Mouse (Mus musculus) stomach, postnatal 0 days (tissue): Measurements from ENCODE around the gene Itih3. TPM values are rescaled to one million over a fixed set of nuclear protein-coding genes. Genes with fewer than 3 reads are reported as not detected.

Source experiments
- ATAC-seq: fragments of 200-750 bp; cut with Nextera tagmentation; 2 replicates; pipeline ENCODE4 v1.8.0; 2017; ENCODE audit not compliant: low FRiP score, low TSS enrichment
- DNase-seq: peaks from one replicate; pipeline ENCODE4 v3.0.0-alpha.2; 2016; ENCODE audit warnings: low spot score
- H3K27ac ChIP-seq: fragments of 300-500 bp; sonication (generic); replicated peaks from 2 replicates; pipeline ENCODE4 v1.5.1; 2014; ENCODE audit warnings: mild to moderate bottlenecking, control low read depth
- H3K27me3 ChIP-seq: fragments of 300-500 bp; sonication (generic); 2 replicates; pipeline ENCODE4 v1.6.1; 2014; ENCODE audit warnings: low read length; ENCODE audit not compliant: control insufficient read depth, insufficient read depth
- H3K36me3 ChIP-seq: fragments of 300-500 bp; sonication (generic); 2 replicates; pipeline ENCODE4 v1.6.1; 2014; ENCODE audit warnings: low read length, mixed read lengths; ENCODE audit not compliant: control insufficient read depth, insufficient read depth
- H3K4me1 ChIP-seq: fragments of 300-500 bp; sonication (generic); replicated peaks from 2 replicates; pipeline ENCODE4 v1.6.1; 2014; ENCODE audit warnings: antibody characterized with exemption; ENCODE audit not compliant: control insufficient read depth, insufficient read depth
- H3K4me2 ChIP-seq: fragments of 300-500 bp; sonication (generic); replicated peaks from 2 replicates; pipeline ENCODE4 v1.6.1; 2014; ENCODE audit warnings: low read depth, mild to moderate bottlenecking, control low read depth, moderate library complexity
- H3K4me3 ChIP-seq: fragments of 300-500 bp; sonication (generic); 2 replicates; pipeline ENCODE4 v1.5.1; 2014; ENCODE audit warnings: low read depth, low read length, control low read depth
- H3K9ac ChIP-seq: fragments of 300-500 bp; sonication (generic); 2 replicates; pipeline ENCODE4 v1.6.1; 2014; ENCODE audit warnings: mild to moderate bottlenecking, low read length, control low read depth, mixed read lengths
- H3K9me3 ChIP-seq: fragments of 300-500 bp; sonication (generic); 2 replicates; pipeline ENCODE4 v1.6.1; 2016; ENCODE audit warnings: low read length; ENCODE audit not compliant: control insufficient read depth
- CTCF ChIP-seq: IDR thresholded peaks from 2 replicates; pipeline ENCODE4 v1.5.1; 2016; ENCODE audit warnings: antibody characterized with exemption, low read depth, mild to moderate bottlenecking, moderate library complexity
- EP300 ChIP-seq: optimal IDR thresholded peaks from 2 replicates; pipeline ENCODE3; 2016; ENCODE audit warnings: antibody characterized with exemption
- WGBS: fragments of 180-500 bp; shearing (Covaris S2); extraction: QIAGEN DNeasy Blood & Tissue Kit; methylation state at CpG from one replicate; pipeline ENCODE4 v1.1.7; 2014; 5-methylcytosine and 5-hydroxymethylcytosine counted together
- polyA plus RNA-seq: library from polyadenylated mRNA; unstranded; fragments of >200 nt; fragmentation: Nextera tagmentation; extraction: Ambion mirVana; gene quantifications from 2 replicates; pipeline ENCODE4 v1.2.1, GENCODE M21; 2015

The Itih3 gene
- polyA plus RNA-seq, 1 experiment from 2014 or later, result 2.1 TPM

GRCm38 (mm10) chr14:30944745-30945144 lies 21.2 kb upstream of the Itih3 start:
- Histone ChIP-seq H3K4me2 (no peak overlapping the region), H3K9me3 (no peaks in the 10 kb centered on the region), H3K4me3 (no peak overlapping the region), H3K4me1 (0 out of 2 replicates have a peak, but pooled peaks cover 4% of the 10 kb centered on the region), H3K9ac (no peak overlapping the region), H3K27ac (peak overlapping the region; percentile 41; the same call in 1 of the 2 replicates), H3K27me3 (no peaks in the 10 kb centered on the region), H3K36me3 (no peaks in the 10 kb centered on the region)
- whole genome bisulfite sequencing, result 80% methylated on average over 2 of the region's 2 CpGs
- DNase-seq (no peak), ATAC-seq (no peak)
- TF ChIP-seq EP300 (no peak), CTCF (no peak)

DNA sequence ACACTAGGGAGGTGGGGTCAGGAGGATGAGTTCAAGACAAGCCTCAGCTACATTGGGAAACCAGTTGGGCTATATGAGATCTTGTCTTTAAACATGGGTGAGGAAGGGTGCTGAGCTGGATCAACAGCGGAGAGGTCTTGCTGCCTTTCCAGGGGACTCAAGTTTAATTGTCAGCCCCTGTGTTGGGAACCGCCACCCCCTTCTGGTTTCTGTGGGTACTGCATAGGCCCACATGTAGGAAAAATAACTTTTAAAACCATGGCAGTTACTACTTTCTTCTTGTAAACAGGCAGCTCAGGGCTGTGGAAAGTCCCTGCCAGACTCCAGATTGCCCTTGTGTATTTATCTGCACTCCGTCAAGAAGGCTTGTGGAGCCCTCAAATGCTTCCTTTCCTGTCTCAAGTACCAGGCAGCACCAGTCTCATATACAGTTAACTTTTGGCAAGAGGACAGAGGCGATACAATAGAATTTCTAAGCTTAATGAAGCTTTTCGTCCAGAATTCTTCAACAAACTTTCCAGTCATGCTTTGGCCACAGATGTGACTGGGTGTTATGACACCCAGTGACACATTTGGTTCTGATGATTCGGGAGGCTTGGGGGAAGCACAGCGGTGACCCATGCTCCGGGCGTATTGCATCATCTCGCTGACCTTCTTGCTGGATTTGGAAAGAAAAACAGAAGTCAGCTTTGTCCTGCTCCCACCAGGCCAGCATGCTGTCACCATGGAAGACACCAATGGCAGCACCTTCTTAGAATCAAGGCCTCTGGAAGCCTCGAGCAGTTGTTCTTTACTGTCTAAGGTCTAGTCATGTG lies 20.5 kb upstream of the Itih3 start:
- Histone ChIP-seq H3K4me1 (0 out of 2 replicates have a peak, but pooled peaks cover 4% of the 10 kb centered on the region), H3K27me3 (no peaks in the 10 kb centered on the region), H3K27ac (peak overlapping the region; percentile 41; the same call in 1 of the 2 replicates), H3K9me3 (no peaks in the 10 kb centered on the region), H3K4me2 (no peak overlapping the region), H3K36me3 (no peaks in the 10 kb centered on the region), H3K9ac (no peak overlapping the region), H3K4me3 (no peak overlapping the region)
- DNase-seq (peak; percentile 73), ATAC-seq (peak; percentile 62; the same call in 1 of the 2 replicates)
- 51% methylated on average over 11 of the region's 11 CpGs for WGBS
- TF ChIP-seq CTCF, result peak; percentile 87
- TF ChIP-seq EP300, result no peak

DNA sequence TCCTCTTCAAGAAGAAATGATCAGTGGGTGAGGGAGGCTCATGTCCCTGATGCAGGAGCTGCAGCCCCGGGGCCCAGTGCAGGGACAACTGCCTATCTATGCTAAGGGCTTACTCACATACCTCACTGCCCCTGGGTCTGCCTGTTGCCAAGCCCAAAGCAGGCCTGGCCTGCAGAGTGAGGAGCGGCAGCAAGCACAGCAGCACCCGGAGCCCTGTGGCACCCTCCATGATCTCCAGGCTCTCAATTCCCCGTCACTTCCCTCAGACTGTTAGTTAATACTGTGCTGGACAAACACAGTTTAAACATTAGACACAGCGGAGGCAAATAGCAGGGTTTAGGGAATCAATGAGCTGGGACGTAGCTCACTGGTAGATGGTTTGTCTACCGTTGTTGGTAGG lies 19.5 kb upstream of the Itih3 start, which contains the start of gene Itih1:
TSS of gene Itih1 (minus strand) at position 252 of the 400 bp plus-strand sequence.
- Histone ChIP-seq H3K27me3 (no peaks in the 10 kb centered on the region), H3K36me3 (no peaks in the 10 kb centered on the region), H3K27ac (peak within 1 kb of the TSS; percentile 41; the same call in 1 of the 2 replicates), H3K4me1 (0 out of 2 replicates have a peak, but pooled peaks cover 4% of the 10 kb centered on the region), H3K9ac (no peak within 1 kb of the TSS), H3K4me2 (no peak within 1 kb of the TSS), H3K4me3 (no peak within 1 kb of the TSS), H3K9me3 (no peaks in the 10 kb centered on the region)
- 58% methylated on average over 7 of the region's 7 CpGs for WGBS
- ATAC-seq (no peak), DNase-seq (no peak)
- TF ChIP-seq EP300 (no peak), CTCF (no peak)

GRCm38 (mm10) chr14:30942254-30942653 lies 18.7 kb upstream of the Itih3 start:
- H3K4me3 ChIP-seq, result no peak overlapping the region
- 0 out of 2 replicates have a peak, but pooled peaks cover 4% of the 10 kb centered on the region for H3K4me1 ChIP-seq
- no peaks in the 10 kb centered on the region for H3K9me3 ChIP-seq
- no peak overlapping the region for H3K27ac ChIP-seq
- WGBS, result 85% methylated on average over 4 of the region's 4 CpGs
- TF ChIP-seq CTCF (no peak), EP300 (no peak)
- no peak for ATAC-seq
- H3K4me2 ChIP-seq, result no peak overlapping the region
- H3K36me3 ChIP-seq, result no peaks in the 10 kb centered on the region
- no peaks in the 10 kb centered on the region for H3K27me3 ChIP-seq
- DNase-seq, result no peak
- no peak overlapping the region for H3K9ac ChIP-seq

DNA sequence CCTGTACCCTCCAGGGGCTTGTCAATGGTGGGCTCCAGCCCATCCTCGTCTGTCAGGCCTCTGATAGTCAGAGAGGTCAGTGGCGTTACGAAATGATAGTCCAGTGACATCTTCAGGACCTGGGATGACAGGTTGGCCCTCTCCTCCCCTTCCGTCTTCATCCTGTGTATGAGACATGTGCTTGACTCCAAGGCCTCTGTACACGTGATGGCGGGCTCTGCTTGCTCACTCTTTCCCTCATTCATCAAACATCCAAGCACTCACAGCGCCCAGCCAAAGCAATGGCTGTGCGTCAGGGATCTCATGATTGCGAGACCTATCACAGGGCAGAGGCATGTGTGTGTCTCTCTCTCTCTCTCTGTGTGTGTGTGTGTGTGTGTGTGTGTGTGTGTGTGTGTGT lies 9.8 kb upstream of the Itih3 start:
- ATAC-seq (no peak), DNase-seq (no peak)
- no peak for TF ChIP-seq CTCF
- no peak for TF ChIP-seq EP300
- H3K27ac ChIP-seq, result no peak overlapping the region
- no peaks in the 10 kb centered on the region for H3K9me3 ChIP-seq
- no peaks in the 10 kb centered on the region for H3K36me3 ChIP-seq
- no peak overlapping the region for H3K9ac ChIP-seq
- H3K4me2 ChIP-seq, result no peak overlapping the region
- no peaks in the 10 kb centered on the region for H3K27me3 ChIP-seq
- 80% methylated on average over 9 of the region's 9 CpGs for WGBS
- H3K4me1 ChIP-seq, result no peaks in the 10 kb centered on the region
- H3K4me3 ChIP-seq, result no peak overlapping the region

- H3K9ac ChIP-seq, result no peak overlapping the region
- WGBS, result 86% methylated on average over 4 of the region's 4 CpGs
- no peak for ATAC-seq
Observed at GRCm38 (mm10) chr14:30930386-30930785, 6.8 kb upstream of the Itih3 start.

More at GRCm38 (mm10) chr14:30930386-30930785, 6.8 kb upstream of the Itih3 start:
- no peaks in the 10 kb centered on the region for H3K9me3 ChIP-seq
- no peak for TF ChIP-seq CTCF
- H3K27me3 ChIP-seq, result no peaks in the 10 kb centered on the region
- no peak for DNase-seq
- no peak overlapping the region for H3K27ac ChIP-seq
- no peaks in the 10 kb centered on the region for H3K36me3 ChIP-seq
- H3K4me3 ChIP-seq, result no peak overlapping the region
- no peaks in the 10 kb centered on the region for H3K4me1 ChIP-seq
- H3K4me2 ChIP-seq, result no peak overlapping the region
